Mouse (Mus musculus) intestine, embryonic 16.5 days (tissue): ENCODE data around the gene Dpm2. TPM values are rescaled to one million over a fixed set of nuclear protein-coding genes. Genes with fewer than 3 reads are reported as not detected.

Experiments
- ATAC-seq: fragments of 200-750 bp; cut with Nextera tagmentation; 2 replicates; pipeline ENCODE4 v1.8.0; 2017; ENCODE audit warnings: moderate TSS enrichment, moderate library complexity
- H3K27ac ChIP-seq: fragments of 300-500 bp; sonication (generic); 2 replicates; pipeline ENCODE4 v1.5.1; 2014; ENCODE audit warnings: mild to moderate bottlenecking, low read length
- H3K27me3 ChIP-seq: fragments of 300-500 bp; sonication (generic); replicated peaks from 2 replicates; pipeline ENCODE4 v1.6.1; 2014; ENCODE audit warnings: low read length, control low read depth, mixed read lengths; ENCODE audit not compliant: control insufficient read depth, insufficient read depth
- H3K36me3 ChIP-seq: fragments of 300-500 bp; sonication (generic); 2 replicates; pipeline ENCODE4 v1.6.1; 2014; ENCODE audit warnings: low read length, control low read depth; ENCODE audit not compliant: control insufficient read depth, insufficient read depth
- H3K4me1 ChIP-seq: fragments of 300-500 bp; sonication (generic); 2 replicates; pipeline ENCODE4 v1.6.1; 2014; ENCODE audit warnings: low read length, control low read depth, mixed read lengths; ENCODE audit not compliant: control insufficient read depth, insufficient read depth
- H3K4me2 ChIP-seq: fragments of 300-500 bp; sonication (generic); 2 replicates; pipeline ENCODE4 v1.6.1; 2014; ENCODE audit warnings: low read depth, low read length, control low read depth
- H3K4me3 ChIP-seq: fragments of 300-500 bp; sonication (generic); 2 replicates; pipeline ENCODE4 v1.5.1; 2014; ENCODE audit warnings: mild to moderate bottlenecking, low read length
- H3K9ac ChIP-seq: fragments of 300-500 bp; sonication (generic); 2 replicates; pipeline ENCODE4 v1.6.1; 2014; ENCODE audit warnings: low read depth, low read length
- H3K9me3 ChIP-seq: fragments of 300-500 bp; sonication (generic); 2 replicates; pipeline ENCODE4 v1.6.1; 2016; ENCODE audit warnings: low read length, control low read depth; ENCODE audit not compliant: control insufficient read depth
- WGBS: fragments of 180-500 bp; shearing (Covaris S2); extraction: QIAGEN DNeasy Blood & Tissue Kit; methylation state at CpG from one replicate; pipeline ENCODE4 v1.1.7; 2014; 5-methylcytosine and 5-hydroxymethylcytosine counted together
- polyA plus RNA-seq: library from polyadenylated mRNA; unstranded; fragments of >200 nt; fragmentation: Nextera tagmentation; extraction: Ambion mirVana; gene quantifications from 2 replicates; pipeline ENCODE4 v1.2.1, GENCODE M21; 2015

Dpm2 gene
- polyA plus RNA-seq, 1 experiment from 2014 or later: 123 TPM

DNA sequence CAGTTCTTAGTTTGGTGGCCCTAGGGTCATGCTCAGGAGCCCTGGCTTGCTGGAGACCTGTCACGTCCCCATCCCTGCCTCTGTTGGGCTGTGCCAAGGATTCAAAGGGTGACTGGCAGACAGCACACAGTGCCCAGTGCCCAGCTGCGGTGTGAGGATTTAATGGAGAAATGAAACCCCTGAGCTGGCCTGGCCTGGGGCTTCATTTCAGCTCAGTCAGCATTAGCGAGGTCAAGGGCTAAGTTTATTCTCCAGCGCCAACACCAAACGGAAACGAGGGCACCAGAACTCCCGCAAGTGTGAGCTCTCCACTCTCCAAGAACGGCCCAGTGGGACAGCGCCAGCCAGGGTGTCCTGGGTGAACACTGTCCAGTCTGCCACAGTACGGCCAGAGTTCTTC lies 19.6 kb downstream of the Dpm2 start:
- WGBS: 78% methylated on average over 10 of the region's 10 CpGs
- Histone ChIP-seq H3K27ac (no peak overlapping the region), H3K4me3 (no peak overlapping the region), H3K9me3 (no peaks in the 10 kb centered on the region), H3K4me2 (no peak overlapping the region), H3K4me1 (peaks cover 16% of the 10 kb centered on the region), H3K36me3 (no peaks in the 10 kb centered on the region), H3K27me3 (no peaks in the 10 kb centered on the region), H3K9ac (no peak overlapping the region)
- ATAC-seq: no peak

DNA sequence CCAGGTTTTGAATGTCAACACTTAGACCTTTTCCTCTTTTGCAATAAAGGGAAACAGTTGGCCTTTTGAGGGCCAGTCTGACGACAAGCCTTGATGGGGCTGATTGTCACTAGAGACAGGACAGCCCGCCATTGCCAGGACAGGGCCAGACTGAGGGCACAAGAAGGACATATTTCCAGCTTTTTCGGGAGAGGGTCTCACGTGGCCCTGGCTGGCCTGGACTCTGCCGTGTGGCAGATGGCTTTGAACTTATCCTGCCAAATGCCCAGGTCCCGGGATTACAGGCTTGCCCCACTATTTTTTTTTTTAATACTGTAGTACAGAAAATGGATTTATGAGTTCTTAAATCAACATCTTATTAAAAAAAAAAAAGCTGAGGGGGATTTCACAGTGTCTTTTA lies 20.6 kb downstream of the Dpm2 start:
- Histone ChIP-seq H3K9me3 (no peaks in the 10 kb centered on the region), H3K4me1 (peaks cover 16% of the 10 kb centered on the region), H3K36me3 (no peaks in the 10 kb centered on the region), H3K4me3 (no peak overlapping the region), H3K27ac (no peak overlapping the region), H3K4me2 (no peak overlapping the region), H3K9ac (no peak overlapping the region), H3K27me3 (no peaks in the 10 kb centered on the region)
- WGBS: 67% methylated on average over 6 of the region's 6 CpGs
- no peak for ATAC-seq

DNA sequence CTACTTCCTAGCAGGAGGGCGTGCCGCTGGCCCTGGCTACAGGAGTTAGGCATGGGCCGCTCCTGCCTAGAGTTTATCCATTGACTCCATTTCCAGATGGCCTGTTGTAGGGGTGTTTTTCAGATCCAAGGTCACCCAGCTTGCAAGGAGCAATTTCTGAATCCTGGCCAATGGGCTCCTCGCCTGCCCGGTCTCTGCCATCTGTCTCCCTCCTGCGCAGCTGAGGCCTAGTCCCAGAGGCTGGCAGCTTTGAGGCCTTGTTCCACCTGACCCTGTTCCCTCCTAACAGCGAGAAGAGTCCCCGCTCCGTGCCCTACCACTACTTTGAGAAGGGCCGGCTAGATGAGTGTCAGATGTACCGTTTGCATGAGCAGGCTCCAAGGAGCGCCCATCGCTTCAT lies 26.1 kb downstream of the Dpm2 start:
- no peaks in the 10 kb centered on the region for H3K9me3 ChIP-seq
- no peaks in the 10 kb centered on the region for H3K36me3 ChIP-seq
- H3K27me3 ChIP-seq: no peaks in the 10 kb centered on the region
- no peak overlapping the region for H3K9ac ChIP-seq
- no peak overlapping the region for H3K27ac ChIP-seq
- no peak overlapping the region for H3K4me2 ChIP-seq
- no peak for ATAC-seq
- no peak overlapping the region for H3K4me3 ChIP-seq
- 87% methylated on average over 13 of the region's 13 CpGs for WGBS
- peaks cover 14% of the 10 kb centered on the region for H3K4me1 ChIP-seq

DNA sequence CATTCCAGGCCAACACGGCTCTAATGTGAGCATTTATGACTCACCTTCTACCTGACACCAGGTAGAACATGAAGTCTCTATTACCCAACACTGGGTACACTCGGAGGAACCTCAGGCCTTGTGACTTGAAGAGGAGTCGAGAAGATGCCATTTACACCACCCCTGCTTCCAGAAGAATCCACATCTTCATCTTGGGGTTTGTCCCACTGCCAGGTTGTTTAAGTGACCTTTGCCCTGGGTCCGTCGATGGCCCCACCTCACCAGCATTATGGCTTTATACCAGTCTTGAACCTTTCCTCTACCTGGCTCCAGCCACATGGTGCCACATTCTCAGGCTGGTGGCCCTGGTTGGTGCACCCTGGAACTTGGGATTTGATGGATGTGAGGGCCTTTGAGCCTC lies 26.6 kb downstream of the Dpm2 start:
- no peaks in the 10 kb centered on the region for H3K36me3 ChIP-seq
- H3K4me3 ChIP-seq: no peak overlapping the region
- WGBS: 79% methylated on average over 5 of the region's 5 CpGs
- H3K27ac ChIP-seq: no peak overlapping the region
- H3K9me3 ChIP-seq: no peaks in the 10 kb centered on the region
- H3K27me3 ChIP-seq: no peaks in the 10 kb centered on the region
- H3K9ac ChIP-seq: no peak overlapping the region
- H3K4me2 ChIP-seq: no peak overlapping the region
- peaks cover 16% of the 10 kb centered on the region for H3K4me1 ChIP-seq
- no peak for ATAC-seq

DNA sequence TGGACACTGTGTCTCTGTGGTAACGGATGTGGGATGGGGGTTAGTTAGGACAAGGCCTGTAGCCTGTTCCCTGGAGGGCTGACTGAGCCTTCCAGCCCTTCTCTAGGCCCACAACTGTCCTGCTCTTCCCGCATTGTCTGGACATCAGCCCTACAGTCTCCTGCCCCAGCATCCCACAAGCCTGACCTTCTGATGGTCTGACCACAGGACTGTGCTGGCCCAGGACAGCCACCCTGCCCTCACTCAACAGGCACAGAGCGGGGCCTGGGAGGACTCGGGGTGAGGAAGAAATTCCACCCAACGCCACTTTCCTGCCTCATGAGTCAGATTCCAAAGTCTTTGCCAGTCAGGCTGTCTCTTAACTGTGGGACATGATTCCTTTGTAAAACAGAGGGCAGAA lies 27.0 kb downstream of the Dpm2 start:
- Histone ChIP-seq H3K9ac (no peak overlapping the region), H3K9me3 (no peaks in the 10 kb centered on the region), H3K4me3 (no peak overlapping the region), H3K27me3 (no peaks in the 10 kb centered on the region), H3K4me2 (no peak overlapping the region), H3K27ac (no peak overlapping the region), H3K4me1 (peaks cover 20% of the 10 kb centered on the region), H3K36me3 (no peaks in the 10 kb centered on the region)
- 83% methylated on average over 5 of the region's 5 CpGs for WGBS
- no peak for ATAC-seq

DNA sequence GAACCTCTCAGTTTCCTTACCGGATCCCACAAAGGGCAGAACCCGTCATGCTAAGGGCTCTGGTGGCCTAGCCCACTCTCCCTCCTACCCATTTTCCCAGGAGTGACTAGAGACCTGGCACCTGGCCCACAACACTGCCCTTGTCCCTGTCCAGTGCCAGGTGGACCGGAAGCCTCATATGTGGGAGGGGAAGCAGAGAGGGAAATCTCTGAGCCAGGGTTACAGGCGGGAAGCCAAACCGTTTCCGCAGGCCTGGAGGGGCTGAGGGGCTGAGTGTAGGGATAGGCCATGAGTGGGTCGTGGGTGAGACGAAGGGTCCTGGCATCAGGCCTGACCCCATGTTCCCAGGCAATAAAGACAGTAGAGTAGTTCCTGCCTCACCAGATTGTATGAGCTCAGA lies 27.8 kb downstream of the Dpm2 start:
- Histone ChIP-seq H3K4me1 (peaks cover 20% of the 10 kb centered on the region), H3K27me3 (no peaks in the 10 kb centered on the region), H3K4me2 (no peak overlapping the region), H3K36me3 (no peaks in the 10 kb centered on the region), H3K9ac (no peak overlapping the region), H3K9me3 (no peaks in the 10 kb centered on the region), H3K4me3 (no peak overlapping the region), H3K27ac (no peak overlapping the region)
- 80% methylated on average over 8 of the region's 8 CpGs for WGBS
- ATAC-seq: no peak

DNA sequence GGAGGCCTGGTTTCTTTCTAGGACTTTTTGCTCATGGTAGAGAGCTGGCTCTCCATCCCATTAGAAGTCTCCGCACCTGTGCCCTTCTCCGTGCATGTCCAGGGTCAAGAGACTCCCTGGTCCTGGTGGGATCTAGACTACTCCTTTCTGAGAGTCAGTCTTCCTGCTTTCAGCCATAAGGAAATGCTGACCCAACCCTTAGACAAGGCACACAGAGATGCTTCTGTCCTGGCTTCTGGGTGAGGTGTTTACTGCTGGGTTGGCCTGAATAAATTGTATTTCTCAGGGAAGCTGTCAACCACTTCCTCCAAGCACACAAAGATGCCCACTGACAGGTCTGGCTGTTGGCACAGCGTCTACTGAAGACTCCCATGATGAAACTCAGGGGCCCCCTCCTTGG lies 28.8 kb downstream of the Dpm2 start, which contains the start of gene St6galnac6:
TSS of gene St6galnac6 (plus strand) at position 301 of the 400 bp plus-strand sequence.
- no peak within 1 kb of the TSS for H3K4me3 ChIP-seq
- ATAC-seq: no peak
- no peaks in the 10 kb centered on the region for H3K36me3 ChIP-seq
- no peak within 1 kb of the TSS for H3K27ac ChIP-seq
- H3K27me3 ChIP-seq: no peaks in the 10 kb centered on the region
- no peaks in the 10 kb centered on the region for H3K9me3 ChIP-seq
- H3K9ac ChIP-seq: no peak within 1 kb of the TSS
- 89% methylated on average over 3 of the region's 3 CpGs for WGBS
- no peak within 1 kb of the TSS for H3K4me2 ChIP-seq
- H3K4me1 ChIP-seq: peaks cover 20% of the 10 kb centered on the region

DNA sequence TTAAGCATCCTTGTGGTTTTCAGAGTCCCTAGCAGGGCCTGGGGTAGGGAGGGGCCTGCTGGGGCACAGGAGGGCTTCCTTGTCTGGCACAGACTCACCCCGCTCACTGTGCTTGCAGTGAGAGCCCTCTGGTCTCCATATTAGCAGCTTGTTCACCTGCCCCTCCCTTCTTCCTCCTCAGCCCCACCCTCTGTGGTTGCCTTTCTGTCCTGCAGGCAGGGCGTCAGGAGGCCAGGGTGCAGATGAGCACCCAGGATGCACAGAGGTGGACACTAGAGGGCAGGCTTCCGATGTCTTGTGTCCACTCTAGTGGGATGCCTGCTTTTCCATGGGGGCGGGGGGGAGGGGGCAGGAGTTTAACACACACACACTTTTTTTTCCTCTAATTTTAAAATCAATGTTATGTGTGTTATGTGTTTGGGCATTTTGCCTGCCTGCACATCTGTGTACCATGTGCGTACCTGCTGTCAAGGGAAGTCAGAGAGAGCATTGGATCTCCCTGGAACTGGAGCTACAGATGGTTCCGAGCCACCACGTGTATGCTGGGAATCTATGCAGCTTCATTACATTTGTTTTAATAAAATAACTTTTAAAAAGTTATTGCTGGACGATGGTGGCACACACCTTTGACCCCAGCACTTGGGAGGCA lies 30.9 kb downstream of the Dpm2 start:
- Histone ChIP-seq H3K36me3 (no peaks in the 10 kb centered on the region), H3K4me1 (peaks cover 20% of the 10 kb centered on the region), H3K9ac (no peak overlapping the region), H3K4me2 (no peak overlapping the region), H3K9me3 (peaks cover 3% of the 10 kb centered on the region; the same call in 1 of the 2 replicates), H3K27ac (no peak overlapping the region), H3K27me3 (no peaks in the 10 kb centered on the region), H3K4me3 (no peak overlapping the region)
- WGBS: 40% methylated on average over 8 of the region's 8 CpGs
- peak; percentile 58 for ATAC-seq

DNA sequence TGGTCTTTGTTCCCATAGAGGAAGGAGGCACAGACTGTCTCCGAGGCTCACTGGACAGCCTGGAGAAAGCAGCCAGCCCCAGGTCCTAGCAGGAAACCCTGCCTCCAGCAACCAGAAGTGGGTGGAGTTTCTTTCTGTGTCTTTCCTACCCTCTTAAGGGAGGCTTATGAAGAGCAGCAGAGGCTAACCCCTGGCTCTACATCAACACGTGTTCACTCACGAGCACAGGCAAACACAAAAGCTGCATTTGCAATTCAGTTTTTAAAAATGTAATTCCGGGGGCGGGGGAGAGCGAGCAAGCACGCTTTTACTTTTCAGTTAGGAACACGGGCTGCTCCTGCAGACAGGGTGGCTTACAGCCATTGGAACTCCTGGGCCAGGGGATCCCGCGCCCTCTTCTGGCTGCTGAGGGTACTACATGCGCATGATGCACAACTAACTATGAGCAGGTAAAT lies 32.0 kb downstream of the Dpm2 start:
- H3K9ac ChIP-seq: peak overlapping the region; percentile 54
- H3K4me1 ChIP-seq: peaks cover 17% of the 10 kb centered on the region
- peak overlapping the region; percentile 52 for H3K4me2 ChIP-seq
- peak overlapping the region; percentile 37; the same call in 1 of the 2 replicates for H3K27ac ChIP-seq
- peak overlapping the region; percentile 41 for H3K4me3 ChIP-seq
- H3K36me3 ChIP-seq: no peaks in the 10 kb centered on the region
- WGBS: 5% methylated on average over 11 of the region's 11 CpGs
- H3K27me3 ChIP-seq: no peaks in the 10 kb centered on the region
- peaks cover 3% of the 10 kb centered on the region; the same call in 1 of the 2 replicates for H3K9me3 ChIP-seq
- ATAC-seq: peak; percentile 64

DNA sequence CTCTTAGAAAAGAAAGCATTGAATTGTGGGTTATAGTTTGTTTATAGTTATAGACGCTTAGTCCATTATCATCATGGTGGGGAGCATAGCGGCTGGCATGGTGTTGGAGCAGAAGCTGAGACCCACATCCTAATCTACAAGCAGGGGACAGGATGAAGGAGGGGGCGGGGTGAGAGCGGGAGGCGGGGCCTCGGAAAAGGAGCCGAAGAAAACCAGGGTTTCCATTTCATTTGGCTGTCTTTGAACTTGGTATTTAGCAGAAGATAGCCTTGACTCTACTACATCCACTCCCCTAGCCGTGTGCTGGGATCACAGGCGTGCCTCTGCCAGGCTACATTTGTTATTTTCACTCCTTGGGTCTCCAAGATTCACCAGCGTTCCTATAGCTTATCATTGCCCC lies 34.0 kb downstream of the Dpm2 start:
- 50% methylated on average over 10 of the region's 10 CpGs for WGBS
- no peak overlapping the region for H3K9ac ChIP-seq
- no peaks in the 10 kb centered on the region for H3K36me3 ChIP-seq
- H3K27ac ChIP-seq: no peak overlapping the region
- peaks cover 31% of the 10 kb centered on the region for H3K4me1 ChIP-seq
- H3K4me3 ChIP-seq: no peak overlapping the region
- no peak for ATAC-seq
- H3K9me3 ChIP-seq: peaks cover 3% of the 10 kb centered on the region; the same call in 1 of the 2 replicates
- H3K27me3 ChIP-seq: no peaks in the 10 kb centered on the region
- H3K4me2 ChIP-seq: no peak overlapping the region
